ENCODE assay signal across 14 mouse cellular contexts in the genomic region with DNA sequence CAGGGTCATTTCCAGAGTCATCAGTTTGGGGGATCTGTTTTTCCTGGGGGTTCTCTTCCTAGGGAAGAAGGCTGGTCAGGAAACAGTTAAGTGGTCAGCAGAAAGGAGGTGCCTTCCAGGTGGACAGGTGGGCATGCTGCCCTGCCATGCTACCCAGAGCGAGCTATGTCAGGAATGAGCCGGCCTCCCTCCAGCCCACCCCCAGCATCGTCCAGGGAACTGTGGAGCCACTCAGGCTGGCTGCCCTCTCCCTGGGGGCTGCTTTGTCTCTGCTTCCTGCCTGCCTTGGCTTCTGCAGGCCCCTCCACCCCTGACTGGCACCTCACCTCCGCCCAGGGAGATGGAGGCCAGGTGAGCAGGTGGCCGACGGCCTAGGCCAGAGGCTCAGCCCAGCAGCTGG. TPM values are rescaled to one million over a fixed set of nuclear protein-coding genes. Genes with fewer than 3 reads are reported as not detected.
DNase-seq lines count a peak whose midpoint lies in the region; ATAC-seq and TF ChIP-seq lines count a peak whose summit lies in the region.
"Had no signal": no experiment of that assay in that cellular context is flagged by ENCODE, and none has a peak within 500 bp of the region (broad histone marks: within the 10 kb centered on the region; RNA-seq: fewer than 3 reads in every experiment).

No protein-coding gene starts in this region.

- no peak for TF ChIP-seq CTCF in E14TG2a.4 (conservative IDR thresholded peaks at IDR 0.05; ENCODE audit: low read length)
- no peak for TF ChIP-seq CTCF in heart, postnatal 0 days (IDR thresholded peaks at IDR 0.05; ENCODE audit: low read depth)

- no peak for TF ChIP-seq EP300 in heart, postnatal 0 days (IDR thresholded peaks at IDR 0.05; ENCODE audit: low read depth)

- H3K27ac ChIP-seq in heart, embryonic 14.5 days (replicated peaks in 1 of 2; ENCODE audit: control insufficient read depth in 1 of 2, insufficient read depth in 1 of 2, low read depth in 2 of 2, low read length in 2 of 2): peak overlapping the region; percentile 43 to 95
- peak overlapping the region; percentile 5; the same call in 1 of the 2 replicates for H3K27ac ChIP-seq in heart, postnatal 0 days (ENCODE audit: low read depth)
- peak overlapping the region; percentile 87 for H3K27ac ChIP-seq in midbrain, embryonic 10.5 days (replicated peaks)
- H3K27ac ChIP-seq: hindbrain, embryonic 13.5 days; neural tube, embryonic 12.5 days had no signal

- intact Hi-C loops in heart, postnatal 25 days (cut with DNase I): loop anchor here (5.0 kb wide), 2 partner anchors 34 to 51 kb away; no protein-coding TSS in a partner anchor

- H3K27me3 ChIP-seq in heart, embryonic 14.5 days (ENCODE audit: control insufficient read depth, insufficient read depth, low read length): no peaks in the 10 kb centered on the region
- no peaks in the 10 kb centered on the region for H3K27me3 ChIP-seq in E14TG2a.4 (ENCODE audit: insufficient read depth, low read length)
- no peaks in the 10 kb centered on the region for H3K27me3 ChIP-seq in heart, postnatal 0 days (ENCODE audit: control insufficient read depth, insufficient read depth, low read length)
- peaks cover 18% of the 10 kb centered on the region; the same call in 1 of the 2 replicates for H3K27me3 ChIP-seq in midbrain, embryonic 10.5 days (ENCODE audit: low read depth, poor library complexity, severe bottlenecking)
- H3K27me3 ChIP-seq: neural tube, embryonic 12.5 days had no signal

- 33% methylated on average over 6 of the region's 6 CpGs for WGBS in heart, embryonic 14.5 days
- 53% methylated on average over 6 of the region's 6 CpGs for WGBS in heart, postnatal 0 days
- 63% methylated on average over 6 of the region's 6 CpGs for WGBS in midbrain, embryonic 10.5 days

- H3K4me2 ChIP-seq in heart, embryonic 14.5 days (ENCODE audit: low read length): no peak overlapping the region; the same call in 1 of the 2 replicates
- no peak overlapping the region for H3K4me2 ChIP-seq in heart, postnatal 0 days (ENCODE audit: low read depth, low read length)
- H3K4me2 ChIP-seq: hindbrain, embryonic 13.5 days; neural tube, embryonic 12.5 days had no signal

- no peak for DNase-seq in heart, postnatal 25 days (ENCODE audit: low spot score)
- DNase-seq in heart, postnatal 0 days (ENCODE audit: low spot score): no peak
- no peak for DNase-seq in midbrain, embryonic 10.5 days (ENCODE audit: low spot score)
- no peak for DNase-seq in B cell, adult 2 months
- no peak for DNase-seq in gastrocnemius, postnatal 4 days (ENCODE audit: low spot score in 2 of 2)
- DNase-seq: cerebellum, adult 11-12 months; left cerebral cortex, postnatal 4 days; spleen, adult 18-20 months; thymus, postnatal 4 days had no signal

- ATAC-seq in heart, embryonic 14.5 days (ENCODE audit: insufficient number of reproducible peaks, insufficient read depth, low FRiP score, low read depth): no peak
- ATAC-seq in heart, postnatal 0 days (ENCODE audit: insufficient read depth, low read depth): no peak
- no peak for ATAC-seq in activated CD4-positive, CD25-positive, alpha-beta regulatory T cell, adult 4 months

- peaks cover 61 to 65% of the 10 kb centered on the region in 2 experiments for H3K4me1 ChIP-seq in heart, embryonic 14.5 days (ENCODE audit: control insufficient read depth in 2 of 2, insufficient read depth in 2 of 2, low read length in 2 of 2)
- H3K4me1 ChIP-seq in E14TG2a.4 (replicated peaks; ENCODE audit: low read depth, low read length): peaks cover 99% of the 10 kb centered on the region
- H3K4me1 ChIP-seq in heart, postnatal 0 days (ENCODE audit: control insufficient read depth, insufficient read depth): peaks cover 44% of the 10 kb centered on the region
- H3K4me1 ChIP-seq in midbrain, embryonic 10.5 days: peaks cover 69% of the 10 kb centered on the region

- H3K4me3 ChIP-seq in heart, embryonic 14.5 days (ENCODE audit: control insufficient read depth in 1 of 2, insufficient read depth in 1 of 2, low read depth in 1 of 2, low read length in 2 of 2): no peak overlapping the region
- H3K4me3 ChIP-seq in E14TG2a.4 (replicated peaks; ENCODE audit: low read length): peak overlapping the region; percentile 66
- H3K4me3 ChIP-seq in heart, postnatal 0 days (ENCODE audit: low read depth, low read length): no peak overlapping the region
- no peak overlapping the region for H3K4me3 ChIP-seq in midbrain, embryonic 10.5 days
- H3K4me3 ChIP-seq: hindbrain, embryonic 13.5 days; neural tube, embryonic 12.5 days had no signal

- peaks cover 9% of the 10 kb centered on the region for H3K36me3 ChIP-seq in heart, embryonic 14.5 days (ENCODE audit: control insufficient read depth, insufficient read depth, low read length)
- peaks cover 98% of the 10 kb centered on the region for H3K36me3 ChIP-seq in E14TG2a.4 (ENCODE audit: insufficient read depth, low read length)
- 0 out of 2 replicates have a peak, but pooled peaks cover 4% of the 10 kb centered on the region for H3K36me3 ChIP-seq in heart, postnatal 0 days (replicated peaks; ENCODE audit: control insufficient read depth, insufficient read depth, low read length)
- H3K36me3 ChIP-seq in midbrain, embryonic 10.5 days: peaks cover 32% of the 10 kb centered on the region
- H3K36me3 ChIP-seq: hindbrain, embryonic 13.5 days; neural tube, embryonic 12.5 days had no signal

- no peaks in the 10 kb centered on the region for H3K9me3 ChIP-seq in heart, embryonic 14.5 days (ENCODE audit: control insufficient read depth, low read length)
- no peaks in the 10 kb centered on the region for H3K9me3 ChIP-seq in E14TG2a.4 (ENCODE audit: low read length)
- no peaks in the 10 kb centered on the region for H3K9me3 ChIP-seq in heart, postnatal 0 days (replicated peaks; ENCODE audit: control insufficient read depth, low read length)
- no peaks in the 10 kb centered on the region for H3K9me3 ChIP-seq in midbrain, embryonic 10.5 days (replicated peaks)
- H3K9me3 ChIP-seq: hindbrain, embryonic 13.5 days; neural tube, embryonic 12.5 days had no signal

- peak overlapping the region; percentile 52; the same call in 1 of the 2 replicates for H3K9ac ChIP-seq in heart, embryonic 14.5 days (ENCODE audit: low read length)
- H3K9ac ChIP-seq in heart, postnatal 0 days (replicated peaks; ENCODE audit: low read depth, low read length): no peak overlapping the region
- H3K9ac ChIP-seq: hindbrain, embryonic 13.5 days; neural tube, embryonic 12.5 days had no signal

RNA-seq across cellular contexts. Expression of a gene that starts 10.5 kb away (rescaled TPM):
- polyA plus RNA-seq in heart, embryonic 14.5 days (2014; fragmentation: Nextera tagmentation; extraction: Ambion mirVana): 1.9 TPM in 2 replicates
- 1 to 10 TPM; 6.8 to 7.7 TPM for total RNA-seq in heart, postnatal 25 days (2021)
- total RNA-seq in heart, postnatal 0 days (2014; rRNA removed; ENCODE audit: low replicate concordance): 10.1 and 11.7 TPM in 2 replicates
- 1.4 TPM in 2 replicates for polyA plus RNA-seq in heart, postnatal 0 days (2015; fragmentation: Nextera tagmentation; extraction: Ambion mirVana)
- 3.6 and 3.7 TPM in 2 replicates for polyA plus RNA-seq in midbrain, embryonic 10.5 days (2016; fragmentation: Nextera tagmentation; extraction: Ambion mirVana)
- not detected for polyA plus RNA-seq in activated CD4-positive, CD25-positive, alpha-beta regulatory T cell, adult 4 months (2017; shearing (Covaris generic))
- 1 to 10 TPM; 3.7 to 4.7 TPM for total RNA-seq in gastrocnemius, postnatal 4 days (2021)

RNA-seq across cellular contexts. Expression of a gene that starts 56.5 kb away (rescaled TPM):
- polyA plus RNA-seq in heart, embryonic 14.5 days (2014; fragmentation: Nextera tagmentation; extraction: Ambion mirVana): 0.88 and 0.92 TPM in 2 replicates
- under 1 TPM; 0.42 to 0.73 TPM for total RNA-seq in heart, postnatal 25 days (2021)
- 2.2 TPM in 1 of 2 replicates, not detected in the other for total RNA-seq in heart, postnatal 0 days (2014; rRNA removed; ENCODE audit: low replicate concordance)
- polyA plus RNA-seq in heart, postnatal 0 days (2015; fragmentation: Nextera tagmentation; extraction: Ambion mirVana): 0.14 and 0.20 TPM in 2 replicates
- polyA plus RNA-seq in midbrain, embryonic 10.5 days (2016; fragmentation: Nextera tagmentation; extraction: Ambion mirVana): 0.70 and 1.2 TPM in 2 replicates
- not detected for polyA plus RNA-seq in activated CD4-positive, CD25-positive, alpha-beta regulatory T cell, adult 4 months (2017; shearing (Covaris generic))
- under 1 TPM in 1 of 2 experiments, not detected in 1; 0.25 TPM for total RNA-seq in gastrocnemius, postnatal 4 days (2021)

Comparison
In these comparisons a context has a peak if more than half of its experiments do, and no peak if none do; other contexts are left out.
1. H3K27ac ChIP-seq: peak in every context shown above with its lines; median percentile 87 in midbrain, embryonic 10.5 days; 69 in heart, embryonic 14.5 days; 5 in heart, postnatal 0 days.